ENCODE assay signal across 8 mouse cellular contexts in the genomic region with DNA sequence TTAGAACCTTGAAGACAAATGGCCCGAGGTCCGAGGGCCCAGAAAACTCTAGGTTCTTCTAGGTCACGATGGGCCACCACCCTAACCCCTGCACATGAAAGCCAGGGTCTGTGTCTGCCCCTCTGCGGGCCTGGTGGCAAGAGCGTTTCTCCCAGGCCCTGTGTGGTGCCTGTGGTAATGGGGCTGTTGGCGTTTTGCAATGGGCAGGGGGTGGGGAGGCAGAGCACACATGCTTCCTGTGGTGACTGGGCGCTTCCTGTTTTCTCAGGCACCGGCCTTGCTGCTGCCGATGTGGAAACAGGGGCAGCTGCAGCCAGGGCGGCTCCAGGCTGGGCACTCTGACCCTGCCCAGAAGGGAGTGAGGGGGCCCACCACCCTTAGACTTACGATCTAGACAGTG. TPM values are rescaled to one million over a fixed set of nuclear protein-coding genes. Genes with fewer than 3 reads are reported as not detected.
DNase-seq lines count a peak whose midpoint lies in the region; ATAC-seq lines count a peak whose summit lies in the region.

No protein-coding gene starts in this region.

- no peaks in the 10 kb centered on the region for H3K36me3 ChIP-seq in limb, embryonic 10.5 days

- WGBS in limb, embryonic 10.5 days, result 70% methylated on average over 11 of the region's 11 CpGs

- no peak overlapping the region for H3K4me3 ChIP-seq in limb, embryonic 10.5 days

- peak overlapping the region; percentile 71 for H3K27ac ChIP-seq in limb, embryonic 10.5 days

- ATAC-seq in common myeloid progenitor, adult 5-6 weeks (replicated peaks; ENCODE audit: low read depth, poor library complexity, severe bottlenecking), result peak; percentile 77
- ATAC-seq in monocyte, adult 5-6 weeks (replicated peaks; ENCODE audit: insufficient number of reproducible peaks, low FRiP score, low TSS enrichment, poor library complexity, severe bottlenecking), result peak; percentile 53

- H3K4me1 ChIP-seq in limb, embryonic 10.5 days, result peaks cover 30% of the 10 kb centered on the region

- peaks cover 6% of the 10 kb centered on the region for H3K27me3 ChIP-seq in limb, embryonic 10.5 days (ENCODE audit: low read depth, poor library complexity, severe bottlenecking)

- peak; percentile 43 to 72 for DNase-seq in kidney, postnatal 25 days
- no peak for DNase-seq in kidney, adult 8-10 months
- no peak for DNase-seq in limb, embryonic 10.5 days (ENCODE audit: low spot score)
- DNase-seq in urinary bladder, postnatal 10 days (ENCODE audit: low spot score), result no peak
- no peak for DNase-seq in gastrocnemius, adult 18-20 months (ENCODE audit: low spot score)
- no peak for DNase-seq in embryo, embryonic 11 days

- no peaks in the 10 kb centered on the region for H3K9me3 ChIP-seq in limb, embryonic 10.5 days (replicated peaks)

RNA-seq across cellular contexts. Expression of a gene that starts 0.7 kb away (rescaled TPM):
- 64.4 and 74.3 TPM in 2 replicates for total RNA-seq in common myeloid progenitor, adult 5-6 weeks (2017)
- polyA plus RNA-seq in limb, embryonic 10.5 days (2016; fragmentation: Nextera tagmentation; extraction: Ambion mirVana), result 2.0 and 2.6 TPM in 2 replicates
- 306 to 616 TPM (median 505 TPM) in 3 replicates for total RNA-seq in monocyte, adult 5-6 weeks (2017)
- total RNA-seq in gastrocnemius, adult 18-20 months (2021), result 1 to 10 TPM in 1 of 2 experiments, under 1 TPM in 1; 0.43 to 1.1 TPM

RNA-seq across cellular contexts. Expression of a gene that starts 12.6 kb away (rescaled TPM):
- total RNA-seq in common myeloid progenitor, adult 5-6 weeks (2017), result 8.9 and 10.7 TPM in 2 replicates
- 18.1 and 31.6 TPM in 2 replicates for polyA plus RNA-seq in limb, embryonic 10.5 days (2016; fragmentation: Nextera tagmentation; extraction: Ambion mirVana)
- total RNA-seq in monocyte, adult 5-6 weeks (2017), result 15.6 to 33.3 TPM (median 26.7 TPM) in 3 replicates
- 10 to 100 TPM; 16.9 to 19.9 TPM for total RNA-seq in gastrocnemius, adult 18-20 months (2021)

RNA-seq across cellular contexts. Expression of a gene that starts 29.0 kb away (rescaled TPM):
- 227 and 246 TPM in 2 replicates for total RNA-seq in common myeloid progenitor, adult 5-6 weeks (2017)
- polyA plus RNA-seq in limb, embryonic 10.5 days (2016; fragmentation: Nextera tagmentation; extraction: Ambion mirVana), result 359 and 373 TPM in 2 replicates
- total RNA-seq in monocyte, adult 5-6 weeks (2017), result 235 to 255 TPM (median 248 TPM) in 3 replicates
- total RNA-seq in gastrocnemius, adult 18-20 months (2021), result 100 to 1,000 TPM; 249 to 273 TPM

RNA-seq across cellular contexts. Expression of a gene that starts 35.1 kb away (rescaled TPM):
- 0.09 and 0.15 TPM in 2 replicates for total RNA-seq in common myeloid progenitor, adult 5-6 weeks (2017)
- polyA plus RNA-seq in limb, embryonic 10.5 days (2016; fragmentation: Nextera tagmentation; extraction: Ambion mirVana), result 0.44 and 0.49 TPM in 2 replicates
- total RNA-seq in monocyte, adult 5-6 weeks (2017), result 1.4 to 5.2 TPM (median 3.7 TPM) in 3 replicates
- total RNA-seq in gastrocnemius, adult 18-20 months (2021), result not detected

RNA-seq across cellular contexts. Expression of a gene that starts 47.4 kb away (rescaled TPM):
- 3.9 and 5.0 TPM in 2 replicates for total RNA-seq in common myeloid progenitor, adult 5-6 weeks (2017)
- polyA plus RNA-seq in limb, embryonic 10.5 days (2016; fragmentation: Nextera tagmentation; extraction: Ambion mirVana), result 0.30 and 1.4 TPM in 2 replicates
- 4.3 TPM in 1 of 3 replicates, not detected in the others for total RNA-seq in monocyte, adult 5-6 weeks (2017)
- 10 to 100 TPM; 27.4 to 28.9 TPM for total RNA-seq in gastrocnemius, adult 18-20 months (2021)

Comparison
In these comparisons a context has a peak if more than half of its experiments do, and no peak if none do; other contexts are left out.
1. DNase-seq: peak in kidney, postnatal 25 days (2 of 2); none in kidney, adult 8-10 months (0 of 2), limb, embryonic 10.5 days (single experiment), urinary bladder, postnatal 10 days (single experiment), gastrocnemius, adult 18-20 months (single experiment) and embryo, embryonic 11 days (single experiment).
2. RNA of a gene that starts 0.7 kb away (total RNA-seq): 306 to 616 TPM in monocyte, adult 5-6 weeks and 64.4 to 74.3 TPM in common myeloid progenitor, adult 5-6 weeks; 0.43 to 1.1 TPM in gastrocnemius, adult 18-20 months; every median in the first group is over 10 times any median in the second.